Comparison of ENCODE assay signal across 14 mouse cellular contexts in the genomic region with DNA sequence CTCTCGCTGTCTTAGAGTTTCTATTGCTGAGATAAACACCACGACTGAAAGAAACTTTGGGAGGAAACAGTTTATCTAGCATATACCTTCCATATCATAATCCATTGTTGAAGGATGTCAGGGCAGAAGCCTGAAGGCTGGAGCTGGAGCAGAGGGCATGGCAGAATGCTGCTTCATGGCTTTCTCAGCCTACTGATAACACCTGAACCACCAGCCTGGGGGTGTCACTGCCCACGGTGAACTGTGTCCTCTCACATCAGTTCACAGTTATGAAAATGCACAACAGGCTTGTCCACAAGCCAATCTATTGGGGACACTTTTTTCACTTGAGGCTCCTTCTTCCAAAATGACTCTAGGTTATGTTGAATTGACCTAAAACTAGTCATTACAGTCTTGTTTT.
"Had no signal": no experiment of that assay in that cellular context is flagged by ENCODE, and none has a peak within 500 bp of the region (broad histone marks: within the 10 kb centered on the region; RNA-seq: fewer than 3 reads in every experiment).

No protein-coding gene starts in this region.

- H3K27ac ChIP-seq: limb, embryonic 13.5 days; midbrain, embryonic 15.5 days; neural tube, embryonic 12.5 days had no signal

- H3K9ac ChIP-seq: limb, embryonic 13.5 days; midbrain, embryonic 15.5 days; neural tube, embryonic 12.5 days had no signal

- H3K36me3 ChIP-seq: midbrain, embryonic 15.5 days had no signal

- H3K27me3 ChIP-seq: limb, embryonic 13.5 days; midbrain, embryonic 15.5 days; neural tube, embryonic 12.5 days had no signal

- H3K9me3 ChIP-seq: limb, embryonic 13.5 days; midbrain, embryonic 15.5 days; neural tube, embryonic 12.5 days had no signal

- ATAC-seq: inflammation-experienced regulatory T-cells, adult 6 months; intestine, postnatal 0 days; midbrain, embryonic 15.5 days had no signal

- DNase-seq: kidney, adult 8-10 months; kidney, postnatal 25 days; layer of hippocampus, adult 9-11 months; left cerebral cortex, postnatal 4 days; lung, adult 18-20 months; retina, postnatal 1 day; right cerebral cortex, postnatal 4 days; thymus, postnatal 14 days had no signal

- H3K4me1 ChIP-seq: midbrain, embryonic 15.5 days had no signal

- H3K4me2 ChIP-seq: limb, embryonic 13.5 days; midbrain, embryonic 11.5 days; midbrain, embryonic 15.5 days; neural tube, embryonic 12.5 days had no signal

- H3K4me3 ChIP-seq: limb, embryonic 13.5 days; midbrain, embryonic 15.5 days; neural tube, embryonic 12.5 days had no signal
